Mouse (Mus musculus) G1E (cell line): Measurements from ENCODE around the gene Dnase1l3. TPM values are rescaled to one million over a fixed set of nuclear protein-coding genes. Genes with fewer than 3 reads are reported as not detected.

Experiments used
- ATAC-seq: 2 replicates; pipeline ENCODE4 v1.8.0; 2016; ENCODE audit warnings: mild to moderate bottlenecking; ENCODE audit not compliant: insufficient number of reproducible peaks, poor library complexity, low FRiP score, severe bottlenecking; ENCODE audit errors: extremely low read depth
- DNase-seq: peaks from one replicate; pipeline ENCODE4 v3.0.0; 2012; ENCODE audit warnings: low spot score
- H3K27me3 ChIP-seq: 2 replicates; pipeline ENCODE4 v1.6.1; 2012; ENCODE audit warnings: mild to moderate bottlenecking, low read length, inconsistent platforms; ENCODE audit not compliant: insufficient read depth
- H3K36me3 ChIP-seq: replicated peaks from 2 replicates; pipeline ENCODE3; 2012; ENCODE audit warnings: mild to moderate bottlenecking, inconsistent platforms
- H3K4me1 ChIP-seq: 2 replicates; pipeline ENCODE4 v1.6.1; 2012; ENCODE audit warnings: low read depth, low read length, inconsistent platforms, mixed read lengths; ENCODE audit not compliant: insufficient read depth
- H3K4me3 ChIP-seq: 2 replicates; pipeline ENCODE4 v1.5.1; 2012; ENCODE audit warnings: low read depth, mild to moderate bottlenecking, inconsistent platforms, low read length, moderate library complexity, mixed read lengths
- H3K9me3 ChIP-seq: replicated peaks from 2 replicates; pipeline ENCODE4 v1.6.1; 2012; ENCODE audit warnings: inconsistent platforms
- CTCF ChIP-seq: IDR thresholded peaks from 2 replicates; pipeline ENCODE4 v1.5.1; 2012; ENCODE audit warnings: low read depth, low read length, inconsistent platforms, mixed read lengths
- GATA1 ChIP-seq: IDR thresholded peaks from 2 replicates; pipeline ENCODE4 v1.6.1; 2012; ENCODE audit warnings: borderline replicate concordance, low read length, inconsistent platforms, mixed read lengths
- GATA2 ChIP-seq: IDR thresholded peaks from 2 replicates; pipeline ENCODE4 v1.6.1; 2012; ENCODE audit warnings: low read depth, low read length, inconsistent platforms, borderline replicate concordance
- POLR2AphosphoS5 ChIP-seq: IDR thresholded peaks from 2 replicates; pipeline ENCODE4 v1.6.1; 2012; ENCODE audit warnings: low read depth, low read length, inconsistent platforms; ENCODE audit not compliant: insufficient replicate concordance
- TAL1 ChIP-seq: conservative IDR thresholded peaks from 2 replicates; pipeline ENCODE4 v1.6.1; 2012; ENCODE audit warnings: low read depth, low read length, inconsistent platforms, mixed read lengths
- polyA plus RNA-seq: library from polyadenylated mRNA; stranded (reverse); fragments of >175 nt; gene quantifications from 2 replicates; pipeline ENCODE4 v1.2.3, GENCODE M21; 2012
- total RNA-seq, 2 experiments: library from RNA; stranded (forward) in 1 of 2; stranded (reverse) in 1 of 2; fragments of 200-1000 nt in 1 of 2; fragments of >200 nt in 1 of 2; fragmentation: Nextera tagmentation in 1 of 2; gene quantifications; 2 replicates each; pipeline ENCODE4 v1.2.3; 2014 to 2017

Dnase1l3 gene
- total and polyA plus RNA-seq, 3 experiments = 0.05 TPM; not detected in 2

- Histone ChIP-seq H3K4me1 (0 out of 2 replicates have a peak, but pooled peaks cover 3% of the 10 kb centered on the region), H3K4me3 (no peak overlapping the region), H3K36me3 (no peaks in the 10 kb centered on the region), H3K9me3 (no peaks in the 10 kb centered on the region), H3K27me3 (0 out of 2 replicates have a peak, but pooled peaks cover 2% of the 10 kb centered on the region)
- DNase-seq = no peak
- TF ChIP-seq CTCF (no peak), TAL1 (no peak), POLR2AphosphoS5 (no peak), GATA2 (no peak), GATA1 (no peak)
- ATAC-seq = no peak
These were observed 3.1 kb downstream of the Dnase1l3 start for GRCm38 (mm10) chr14:7991108-7991776.

- DNase-seq = no peak
- ATAC-seq = no peak
- TF ChIP-seq TAL1 (no peak), CTCF (no peak), POLR2AphosphoS5 (no peak), GATA1 (no peak), GATA2 (no peak)
- 0 out of 2 replicates have a peak, but pooled peaks cover 2% of the 10 kb centered on the region for H3K27me3 ChIP-seq
- no peak overlapping the region for H3K4me3 ChIP-seq
- H3K36me3 ChIP-seq = no peaks in the 10 kb centered on the region
- 0 out of 2 replicates have a peak, but pooled peaks cover 3% of the 10 kb centered on the region for H3K4me1 ChIP-seq
- H3K9me3 ChIP-seq = no peaks in the 10 kb centered on the region
These were observed 4.4 kb downstream of the Dnase1l3 start for GRCm38 (mm10) chr14:7989961-7990360.

GRCm38 (mm10) chr14:7989371-7989770, 5.0 kb downstream of the Dnase1l3 start:
- 0 out of 2 replicates have a peak, but pooled peaks cover 3% of the 10 kb centered on the region for H3K4me1 ChIP-seq
- TF ChIP-seq GATA1 (no peak), TAL1 (no peak), CTCF (no peak), POLR2AphosphoS5 (no peak), GATA2 (no peak)
- H3K4me3 ChIP-seq = no peak overlapping the region
- ATAC-seq (no peak), DNase-seq (no peak)
- no peaks in the 10 kb centered on the region for H3K36me3 ChIP-seq
- H3K9me3 ChIP-seq = no peaks in the 10 kb centered on the region
- H3K27me3 ChIP-seq = 0 out of 2 replicates have a peak, but pooled peaks cover 2% of the 10 kb centered on the region

GRCm38 (mm10) chr14:7986913-7987312, 7.5 kb downstream of the Dnase1l3 start:
- DNase-seq = no peak
- Histone ChIP-seq H3K9me3 (no peaks in the 10 kb centered on the region), H3K4me1 (0 out of 2 replicates have a peak, but pooled peaks cover 3% of the 10 kb centered on the region), H3K36me3 (no peaks in the 10 kb centered on the region), H3K27me3 (0 out of 2 replicates have a peak, but pooled peaks cover 2% of the 10 kb centered on the region), H3K4me3 (no peak overlapping the region)
- TF ChIP-seq GATA1 = no peak
- no peak for TF ChIP-seq TAL1
- TF ChIP-seq GATA2 = no peak
- no peak for TF ChIP-seq POLR2AphosphoS5
- no peak for TF ChIP-seq CTCF
- no peak for ATAC-seq

- TF ChIP-seq GATA2 = no peak
- TF ChIP-seq CTCF = no peak
- TF ChIP-seq POLR2AphosphoS5 = no peak
- TF ChIP-seq TAL1 = no peak
- TF ChIP-seq GATA1 = no peak
- Histone ChIP-seq H3K27me3 (peaks cover 5% of the 10 kb centered on the region; the same call in 1 of the 2 replicates), H3K4me3 (no peak overlapping the region), H3K4me1 (no peaks in the 10 kb centered on the region), H3K9me3 (no peaks in the 10 kb centered on the region), H3K36me3 (no peaks in the 10 kb centered on the region)
- ATAC-seq (no peak), DNase-seq (no peak)
These were observed 13.1 kb downstream of the Dnase1l3 start for GRCm38 (mm10) chr14:7981226-7981625.

- TF ChIP-seq CTCF = no peak
- Histone ChIP-seq H3K4me1 (no peaks in the 10 kb centered on the region), H3K36me3 (no peaks in the 10 kb centered on the region), H3K27me3 (peaks cover 3% of the 10 kb centered on the region; the same call in 1 of the 2 replicates), H3K9me3 (no peaks in the 10 kb centered on the region), H3K4me3 (no peak overlapping the region)
- ATAC-seq = no peak
- DNase-seq = no peak
These were observed 16.2 kb downstream of the Dnase1l3 start for GRCm38 (mm10) chr14:7978183-7978582.

GRCm38 (mm10) chr14:7977471-7977870, 16.9 kb downstream of the Dnase1l3 start:
- TF ChIP-seq CTCF (no peak), GATA2 (no peak), POLR2AphosphoS5 (no peak), GATA1 (no peak), TAL1 (no peak)
- Histone ChIP-seq H3K4me3 (no peak overlapping the region), H3K36me3 (no peaks in the 10 kb centered on the region), H3K4me1 (no peaks in the 10 kb centered on the region), H3K27me3 (peaks cover 3% of the 10 kb centered on the region; the same call in 1 of the 2 replicates), H3K9me3 (no peaks in the 10 kb centered on the region)
- no peak for DNase-seq
- no peak for ATAC-seq
